Mouse (Mus musculus) megakaryocyte, embryonic 14.5 days (primary cell): ENCODE data around the gene Ush2a.

Source experiments
- FLI1 ChIP-seq: IDR thresholded peaks from 2 replicates; pipeline ENCODE4 v1.6.1; 2012; ENCODE audit warnings: low read length, inconsistent platforms, mixed read lengths
- GATA1 ChIP-seq: IDR thresholded peaks from 3 replicates; pipeline ENCODE4 v1.6.1; 2012; ENCODE audit warnings: mixed read lengths, low read length, inconsistent platforms, borderline replicate concordance

DNA sequence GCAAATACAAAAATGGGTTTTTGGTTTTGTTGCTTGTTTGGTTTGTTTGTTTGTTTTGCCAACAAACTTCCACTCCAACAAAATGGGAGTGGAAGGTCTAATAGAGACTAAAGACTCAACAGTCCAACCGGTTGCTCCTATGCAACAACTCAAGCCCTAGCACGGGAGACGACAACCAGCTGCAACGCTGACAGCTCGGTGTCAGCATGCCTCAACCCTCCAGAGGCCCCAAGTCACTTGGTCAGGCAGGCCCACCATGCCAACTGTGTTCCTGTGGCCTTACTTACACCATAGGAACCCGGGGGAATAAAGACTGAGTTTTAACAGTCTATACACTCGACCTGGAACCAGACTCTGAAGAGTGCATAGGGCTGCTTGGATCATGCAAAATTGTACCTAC lies 745.0 kb downstream of the Ush2a start:
- TF ChIP-seq GATA1 = no peak
- TF ChIP-seq FLI1 = no peak
